Mouse (Mus musculus) cerebellum, postnatal 10 days (tissue): ENCODE results near the gene Jarid2.

Source experiments
- DNase-seq, 2 experiments: peaks; one replicate each; pipeline ENCODE4 v3.0.0; 2021; ENCODE audit warnings: mixed read lengths in 2 of 2

The Jarid2 gene

GRCm38 (mm10) chr13:44784551-44784950, 55.3 kb downstream of the Jarid2 start:
- DNase-seq, result no peak

- DNase-seq, result peak; percentile 65 to 71
Measured at GRCm38 (mm10) chr13:44786291-44786690, 57.0 kb downstream of the Jarid2 start.

GRCm38 (mm10) chr13:44788352-44789125, 59.3 kb downstream of the Jarid2 start:
- DNase-seq, result no peak

GRCm38 (mm10) chr13:44789982-44790381, 60.7 kb downstream of the Jarid2 start:
- DNase-seq, result no peak

GRCm38 (mm10) chr13:44792361-44792892, 63.2 kb downstream of the Jarid2 start:
- no peak for DNase-seq

GRCm38 (mm10) chr13:44795891-44796290, 66.6 kb downstream of the Jarid2 start:
- peak in 1 of 2 experiments; percentile 32 for DNase-seq

- DNase-seq, result peak; percentile 76 to 82
Measured at GRCm38 (mm10) chr13:44796775-44797174, 67.5 kb downstream of the Jarid2 start.

- no peak for DNase-seq
Measured at GRCm38 (mm10) chr13:44798280-44798679, 69.0 kb downstream of the Jarid2 start.

- no peak for DNase-seq
Measured at GRCm38 (mm10) chr13:44799166-44799565, 69.9 kb downstream of the Jarid2 start.

GRCm38 (mm10) chr13:44800059-44800458, 70.8 kb downstream of the Jarid2 start:
- DNase-seq, result no peak

- peak; percentile 69 to 71 for DNase-seq
Measured at GRCm38 (mm10) chr13:44804876-44805275, 75.6 kb downstream of the Jarid2 start.

GRCm38 (mm10) chr13:44808307-44808706, 79.0 kb downstream of the Jarid2 start:
- no peak for DNase-seq

- DNase-seq, result no peak
Measured at GRCm38 (mm10) chr13:44811021-44811420, 81.7 kb downstream of the Jarid2 start.

- DNase-seq, result no peak
Measured at GRCm38 (mm10) chr13:44811601-44812000, 82.3 kb downstream of the Jarid2 start.

GRCm38 (mm10) chr13:44812381-44812780, 83.1 kb downstream of the Jarid2 start:
- DNase-seq, result no peak

GRCm38 (mm10) chr13:44819400-44819799, 90.1 kb downstream of the Jarid2 start:
- DNase-seq, result peak; percentile 69 to 71

GRCm38 (mm10) chr13:44822578-44822977, 93.3 kb downstream of the Jarid2 start:
- no peak for DNase-seq

GRCm38 (mm10) chr13:44828903-44829302, 99.6 kb downstream of the Jarid2 start:
- no peak for DNase-seq

GRCm38 (mm10) chr13:44832104-44832503, 102.8 kb downstream of the Jarid2 start:
- no peak for DNase-seq

GRCm38 (mm10) chr13:44832866-44833265, 103.6 kb downstream of the Jarid2 start:
- no peak for DNase-seq

GRCm38 (mm10) chr13:44833353-44833752, 104.1 kb downstream of the Jarid2 start:
- DNase-seq, result peak; percentile 72 to 75

- DNase-seq, result no peak
Measured at GRCm38 (mm10) chr13:44837445-44837844, 108.2 kb downstream of the Jarid2 start.

- peak; percentile 90 to 95 for DNase-seq
Measured at GRCm38 (mm10) chr13:44839866-44840835, 110.9 kb downstream of the Jarid2 start.
